Mouse (Mus musculus): Measurements from ENCODE around the gene Taf3. TPM values are rescaled to one million over a fixed set of nuclear protein-coding genes. Genes with fewer than 3 reads are reported as not detected.

The Taf3 gene
- polyA plus RNA-seq, 1 experiment = 7.0 TPM

DNA sequence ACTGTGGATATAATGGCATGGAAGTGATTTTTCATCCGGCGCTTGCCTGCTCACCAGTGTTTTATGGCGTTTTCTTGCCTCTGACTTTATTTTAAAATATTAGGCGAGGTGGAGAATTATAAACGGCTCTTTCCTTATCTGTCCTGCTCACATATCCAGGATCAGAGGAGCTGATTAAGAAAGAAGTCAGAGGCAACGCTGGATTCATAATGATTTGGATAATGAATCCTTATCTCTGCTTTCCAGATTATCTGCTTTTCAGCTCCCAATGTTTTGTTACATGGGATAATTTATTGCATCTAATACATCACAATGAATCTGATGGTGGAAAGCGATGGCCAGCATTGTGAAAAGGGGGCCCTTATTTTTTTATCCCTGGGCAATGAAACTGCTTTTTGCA lies 155.9 kb downstream of the Taf3 start:
- Histone ChIP-seq H3K79me3 (ENCODE audit: low read depth) (no peaks in the 10 kb centered on the region), H3ac (ENCODE audit: control insufficient read depth, insufficient read length, low read depth) (no peak overlapping the region), H3K27me3 (ENCODE audit: control insufficient read depth, insufficient read depth, insufficient read length) (no peaks in the 10 kb centered on the region), H3K36me3 (ENCODE audit: control insufficient read depth, insufficient read depth) (no peaks in the 10 kb centered on the region), H3K4me3 (ENCODE audit: insufficient read depth, poor library complexity, severe bottlenecking) (no peak overlapping the region), H3K79me2 (ENCODE audit: control insufficient read depth, insufficient read depth) (no peaks in the 10 kb centered on the region)
- TF ChIP-seq USF1 (IDR thresholded peaks at IDR 0.05; ENCODE audit: low read depth) (no peak), MYOG (IDR thresholded peaks at IDR 0.05; ENCODE audit: control insufficient read depth, extremely low read depth, insufficient read length) (no peak), MYOD1 (IDR thresholded peaks at IDR 0.05; ENCODE audit: control insufficient read depth, insufficient read length, low read depth) (no peak), MAX (IDR thresholded peaks at IDR 0.05) (no peak), FOSL1 (IDR thresholded peaks at IDR 0.05; ENCODE audit: insufficient read depth, low read length, poor library complexity, severe bottlenecking) (no peak), CTCF (IDR thresholded peaks at IDR 0.05; ENCODE audit: control insufficient read depth, insufficient read depth, insufficient read length) (no peak), CEBPB (IDR thresholded peaks at IDR 0.05; ENCODE audit: low read depth) (no peak)

DNA sequence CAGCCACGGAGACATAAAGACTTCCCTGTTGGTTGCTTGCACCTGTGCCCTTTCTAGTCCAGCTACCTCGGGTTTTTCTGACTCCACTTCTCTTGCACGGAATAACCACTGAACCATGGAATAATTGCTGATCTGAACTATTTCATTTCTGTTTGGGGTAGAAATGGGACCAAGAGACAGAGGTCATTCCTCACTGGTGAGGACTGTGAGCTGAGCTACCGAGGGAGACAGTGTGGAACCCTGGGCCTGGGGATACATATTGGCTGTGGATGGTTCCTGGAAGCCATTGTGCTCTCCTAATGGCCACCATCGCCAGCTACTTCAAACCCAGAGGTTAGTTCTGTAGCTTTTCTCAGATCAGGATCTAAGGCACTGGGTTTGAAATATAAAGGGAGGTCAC lies 157.5 kb downstream of the Taf3 start:
- H3K4me3 ChIP-seq (ENCODE audit: insufficient read depth, poor library complexity, severe bottlenecking) = no peak overlapping the region
- H3K79me2 ChIP-seq (ENCODE audit: control insufficient read depth, insufficient read depth) = no peaks in the 10 kb centered on the region
- TF ChIP-seq MAX (IDR thresholded peaks at IDR 0.05) = no peak
- no peak for TF ChIP-seq USF1 (IDR thresholded peaks at IDR 0.05; ENCODE audit: low read depth)
- no peaks in the 10 kb centered on the region for H3K79me3 ChIP-seq (ENCODE audit: low read depth)
- H3K36me3 ChIP-seq (ENCODE audit: control insufficient read depth, insufficient read depth) = no peaks in the 10 kb centered on the region
- no peak overlapping the region for H3ac ChIP-seq (ENCODE audit: control insufficient read depth, insufficient read length, low read depth)
- H3K27me3 ChIP-seq (ENCODE audit: control insufficient read depth, insufficient read depth, insufficient read length) = no peaks in the 10 kb centered on the region

DNA sequence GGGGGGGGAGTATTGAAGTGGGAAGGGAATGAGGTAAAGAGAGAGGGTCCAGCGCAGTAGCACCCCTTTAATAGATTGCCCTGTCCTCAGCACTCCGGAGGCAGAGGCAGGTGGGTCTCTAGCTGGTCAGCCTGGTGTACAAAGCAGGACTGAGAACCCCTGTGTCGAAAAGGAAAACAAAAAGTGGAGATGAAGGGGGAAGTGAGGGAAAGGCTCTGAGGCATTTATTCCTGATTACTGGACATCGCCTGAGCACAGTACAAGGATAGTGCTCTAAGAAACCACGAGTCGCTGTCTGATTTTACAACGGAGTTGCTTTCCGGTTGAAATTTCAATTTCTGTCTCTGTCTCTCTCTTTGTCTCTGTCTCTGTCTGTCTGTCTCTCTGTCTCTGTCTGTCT lies 158.1 kb downstream of the Taf3 start:
- H3K27me3 ChIP-seq (ENCODE audit: control insufficient read depth, insufficient read depth, insufficient read length) = no peaks in the 10 kb centered on the region
- no peak for TF ChIP-seq MAX (IDR thresholded peaks at IDR 0.05)
- no peak for TF ChIP-seq CTCF (IDR thresholded peaks at IDR 0.05; ENCODE audit: control insufficient read depth, insufficient read depth, insufficient read length)
- TF ChIP-seq MYOG (IDR thresholded peaks at IDR 0.05; ENCODE audit: control insufficient read depth, extremely low read depth, insufficient read length) = no peak
- TF ChIP-seq MYOD1 (IDR thresholded peaks at IDR 0.05; ENCODE audit: control insufficient read depth, insufficient read length, low read depth) = no peak
- TF ChIP-seq CEBPB (IDR thresholded peaks at IDR 0.05; ENCODE audit: low read depth) = no peak
- no peak for TF ChIP-seq USF1 (IDR thresholded peaks at IDR 0.05; ENCODE audit: low read depth)
- TF ChIP-seq FOSL1 (IDR thresholded peaks at IDR 0.05; ENCODE audit: insufficient read depth, low read length, poor library complexity, severe bottlenecking) = no peak
- no peak overlapping the region for H3K4me3 ChIP-seq (ENCODE audit: insufficient read depth, poor library complexity, severe bottlenecking)

DNA sequence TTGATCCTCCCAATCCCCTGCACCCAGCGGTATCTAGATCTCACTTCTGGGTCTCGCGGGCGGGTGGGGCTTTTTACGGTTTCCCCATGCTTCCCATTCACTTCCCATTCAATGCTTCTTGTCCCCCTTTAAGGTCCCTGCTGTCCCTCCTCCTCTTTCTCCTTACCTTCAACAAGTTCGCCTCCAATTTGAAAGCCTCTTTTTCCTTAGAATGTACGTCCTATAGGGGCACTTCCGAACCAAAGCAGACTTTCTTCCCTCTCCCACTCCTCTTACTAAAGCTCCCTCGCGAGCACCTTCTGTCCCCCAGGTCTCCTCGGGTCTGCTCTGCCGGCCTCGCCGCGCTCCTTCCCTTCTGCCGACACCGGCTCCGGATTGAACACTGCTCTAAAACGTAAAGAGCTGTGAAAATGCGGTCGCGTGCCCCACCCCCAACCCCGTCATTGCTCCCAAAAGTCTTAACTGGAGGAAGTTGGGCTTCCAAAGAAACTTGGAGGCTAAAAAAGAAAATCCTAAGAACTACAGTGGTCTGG lies 158.7 kb downstream of the Taf3 start, which contains the start of gene Gata3:
Gata3 (minus strand) TSS at position 384 of the 533 bp plus-strand sequence.
- Histone ChIP-seq H3K27me3 (ENCODE audit: control insufficient read depth, insufficient read depth, insufficient read length) (no peaks in the 10 kb centered on the region), H3K79me3 (ENCODE audit: low read depth) (no peaks in the 10 kb centered on the region), H3K79me2 (ENCODE audit: control insufficient read depth, insufficient read depth) (no peaks in the 10 kb centered on the region), H3K36me3 (ENCODE audit: control insufficient read depth, insufficient read depth) (no peaks in the 10 kb centered on the region), H3ac (ENCODE audit: control insufficient read depth, insufficient read length, low read depth) (no peak within 1 kb of the TSS), H3K4me3 (ENCODE audit: insufficient read depth, poor library complexity, severe bottlenecking) (no peak within 1 kb of the TSS)
- no peak for TF ChIP-seq MYOD1 (IDR thresholded peaks at IDR 0.05; ENCODE audit: control insufficient read depth, insufficient read length, low read depth)
- TF ChIP-seq CTCF (IDR thresholded peaks at IDR 0.05; ENCODE audit: control insufficient read depth, insufficient read depth, insufficient read length) = no peak
- TF ChIP-seq MYOG (IDR thresholded peaks at IDR 0.05; ENCODE audit: control insufficient read depth, extremely low read depth, insufficient read length) = no peak
- TF ChIP-seq MAX (IDR thresholded peaks at IDR 0.05) = no peak
- TF ChIP-seq USF1 (IDR thresholded peaks at IDR 0.05; ENCODE audit: low read depth) = no peak
- TF ChIP-seq CEBPB (IDR thresholded peaks at IDR 0.05; ENCODE audit: low read depth) = no peak
- TF ChIP-seq FOSL1 (IDR thresholded peaks at IDR 0.05; ENCODE audit: insufficient read depth, low read length, poor library complexity, severe bottlenecking) = no peak

More for the DNA sequence above, 158.1 kb downstream of the Taf3 start:
- Histone ChIP-seq H3ac (ENCODE audit: control insufficient read depth, insufficient read length, low read depth) (no peak overlapping the region), H3K36me3 (ENCODE audit: control insufficient read depth, insufficient read depth) (no peaks in the 10 kb centered on the region), H3K79me2 (ENCODE audit: control insufficient read depth, insufficient read depth) (no peaks in the 10 kb centered on the region), H3K79me3 (ENCODE audit: low read depth) (no peaks in the 10 kb centered on the region)

DNA sequence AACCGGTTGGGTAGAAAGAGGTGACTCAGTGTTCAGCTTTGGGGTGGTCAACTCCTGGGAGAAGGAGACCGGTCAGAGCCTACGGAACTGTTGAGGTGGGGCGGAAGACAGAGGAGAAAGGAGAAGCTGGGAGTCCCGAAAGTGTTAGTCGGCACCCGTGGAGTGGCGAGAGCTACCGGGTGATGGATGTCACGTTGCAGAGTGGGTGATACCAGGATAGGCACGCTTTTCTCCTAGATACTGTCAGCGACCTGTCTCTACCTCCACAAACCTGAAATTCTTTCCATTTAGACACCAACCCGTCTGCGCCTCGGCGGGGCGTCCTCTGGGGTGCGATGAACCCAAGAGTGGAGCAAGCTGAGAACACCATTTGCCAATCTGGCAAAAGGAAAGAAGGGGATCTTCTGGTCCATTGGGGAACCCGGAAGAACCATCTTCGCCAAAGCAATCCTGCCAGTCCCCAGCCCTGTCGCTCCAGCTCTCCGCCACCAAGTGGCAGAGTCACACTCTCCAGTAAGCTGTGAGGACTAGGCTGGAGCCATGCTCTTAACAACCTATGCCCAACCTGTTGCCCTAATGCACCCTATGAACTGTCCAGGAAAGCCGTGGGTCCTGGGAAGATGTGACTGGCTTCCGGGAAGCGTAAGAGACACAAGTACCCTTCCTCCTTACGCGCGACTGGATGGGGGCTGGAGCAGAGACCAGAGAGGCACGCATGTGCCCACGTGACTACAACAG lies 159.3 kb downstream of the Taf3 start, which contains the start of gene 9230102O04Rik:
9230102O04Rik (minus strand) TSS at position 628 of the 738 bp plus-strand sequence.
- H3K4me3 ChIP-seq (ENCODE audit: insufficient read depth, poor library complexity, severe bottlenecking) = no peak within 1 kb of the TSS
- H3K36me3 ChIP-seq (ENCODE audit: control insufficient read depth, insufficient read depth) = no peaks in the 10 kb centered on the region
- no peaks in the 10 kb centered on the region for H3K79me2 ChIP-seq (ENCODE audit: control insufficient read depth, insufficient read depth)
- no peak for TF ChIP-seq MYOG (IDR thresholded peaks at IDR 0.05; ENCODE audit: control insufficient read depth, extremely low read depth, insufficient read length)
- no peak for TF ChIP-seq FOSL1 (IDR thresholded peaks at IDR 0.05; ENCODE audit: insufficient read depth, low read length, poor library complexity, severe bottlenecking)
- no peak for TF ChIP-seq CTCF (IDR thresholded peaks at IDR 0.05; ENCODE audit: control insufficient read depth, insufficient read depth, insufficient read length)
- no peak for TF ChIP-seq MAX (IDR thresholded peaks at IDR 0.05)
- TF ChIP-seq MYOD1 (IDR thresholded peaks at IDR 0.05; ENCODE audit: control insufficient read depth, insufficient read length, low read depth) = no peak
- no peak for TF ChIP-seq CEBPB (IDR thresholded peaks at IDR 0.05; ENCODE audit: low read depth)
- TF ChIP-seq USF1 (IDR thresholded peaks at IDR 0.05; ENCODE audit: low read depth) = no peak
- no peaks in the 10 kb centered on the region for H3K79me3 ChIP-seq (ENCODE audit: low read depth)
- no peaks in the 10 kb centered on the region for H3K27me3 ChIP-seq (ENCODE audit: control insufficient read depth, insufficient read depth, insufficient read length)
- H3ac ChIP-seq (ENCODE audit: control insufficient read depth, insufficient read length, low read depth) = no peak within 1 kb of the TSS
